Mouse (Mus musculus): ENCODE measurements at regions not wholly inside any gene's neighbourhood (a gene's known extent, or its start where the extent isn't known, plus 50 kb on each side); places are given as distances from the start of the nearest gene placed in this dataset.
"Not testable (repeated sequence)": the region's sequence is repeated elsewhere in the genome, so short reads cannot be mapped to it uniquely, and the experiment has no call there.

GRCm38 (mm10) chr6:123930951-123931350, 77.7 kb upstream of the Vmn2r25 start:
- not testable (repeated sequence) for H3K9me3 ChIP-seq (ENCODE audit: low read length); H3K4me3 ChIP-seq (ENCODE audit: low read depth, low read length); H3K4me1 ChIP-seq (ENCODE audit: insufficient read depth); H3K27ac ChIP-seq (ENCODE audit: low read depth, low read length); H3K27me3 ChIP-seq (ENCODE audit: insufficient read depth, low read length); H3K9ac ChIP-seq; H3K4me2 ChIP-seq (ENCODE audit: low read depth); H3K36me3 ChIP-seq (ENCODE audit: insufficient read depth)
- WGBS: 0% methylated on average over 3 of the region's 6 CpGs
- peak; percentile 59 for ATAC-seq
- DNase-seq: peak; percentile 10
- TF ChIP-seq CTCF (IDR thresholded peaks at IDR 0.05; ENCODE audit: low read depth): peak; percentile 58

- WGBS: 95% methylated on average over 2 of the region's 2 CpGs
- DNase-seq (no peak), ATAC-seq (no peak)
- no peak overlapping the region for H3K4me2 ChIP-seq (ENCODE audit: low read depth)
- no peaks in the 10 kb centered on the region for H3K27me3 ChIP-seq (ENCODE audit: insufficient read depth, low read length)
- H3K9ac ChIP-seq: no peak overlapping the region
- H3K27ac ChIP-seq (ENCODE audit: low read depth, low read length): no peak overlapping the region
- no peaks in the 10 kb centered on the region for H3K36me3 ChIP-seq (ENCODE audit: insufficient read depth)
- no peak overlapping the region for H3K4me3 ChIP-seq (ENCODE audit: low read depth, low read length)
- no peaks in the 10 kb centered on the region for H3K9me3 ChIP-seq (ENCODE audit: low read length)
- no peaks in the 10 kb centered on the region for H3K4me1 ChIP-seq (ENCODE audit: insufficient read depth)
- no peak for TF ChIP-seq CTCF (IDR thresholded peaks at IDR 0.05; ENCODE audit: low read depth)
Measured at GRCm38 (mm10) chr6:123937930-123938329, 84.7 kb upstream of the Vmn2r25 start.

GRCm38 (mm10) chr6:123961321-123961720, 63.0 kb upstream of the Vmn2r26 start:
- WGBS: 90% methylated on average over 2 of the region's 2 CpGs
- Histone ChIP-seq H3K4me1 (ENCODE audit: insufficient read depth) (no peaks in the 10 kb centered on the region), H3K9me3 (ENCODE audit: low read length) (no peaks in the 10 kb centered on the region), H3K4me2 (ENCODE audit: low read depth) (no peak overlapping the region), H3K27ac (ENCODE audit: low read depth, low read length) (no peak overlapping the region), H3K4me3 (ENCODE audit: low read depth, low read length) (no peak overlapping the region), H3K27me3 (ENCODE audit: insufficient read depth, low read length) (no peaks in the 10 kb centered on the region), H3K9ac (no peak overlapping the region), H3K36me3 (ENCODE audit: insufficient read depth) (no peaks in the 10 kb centered on the region)
- DNase-seq (no peak), ATAC-seq (no peak)
- TF ChIP-seq CTCF (IDR thresholded peaks at IDR 0.05; ENCODE audit: low read depth): no peak

GRCm38 (mm10) chr6:123971180-123971579, 53.2 kb upstream of the Vmn2r26 start:
- ATAC-seq (no peak), DNase-seq (no peak)
- no peak overlapping the region for H3K27ac ChIP-seq (ENCODE audit: low read depth, low read length)
- no peak overlapping the region for H3K4me2 ChIP-seq (ENCODE audit: low read depth)
- H3K4me3 ChIP-seq (ENCODE audit: low read depth, low read length): no peak overlapping the region
- H3K36me3 ChIP-seq (ENCODE audit: insufficient read depth): no peaks in the 10 kb centered on the region
- no peaks in the 10 kb centered on the region for H3K9me3 ChIP-seq (ENCODE audit: low read length)
- H3K4me1 ChIP-seq (ENCODE audit: insufficient read depth): no peaks in the 10 kb centered on the region
- H3K27me3 ChIP-seq (ENCODE audit: insufficient read depth, low read length): no peaks in the 10 kb centered on the region
- no peak for TF ChIP-seq CTCF (IDR thresholded peaks at IDR 0.05; ENCODE audit: low read depth)
- H3K9ac ChIP-seq: no peak overlapping the region
